ENCODE assay signal across 22 mouse cellular contexts in the genomic region with DNA sequence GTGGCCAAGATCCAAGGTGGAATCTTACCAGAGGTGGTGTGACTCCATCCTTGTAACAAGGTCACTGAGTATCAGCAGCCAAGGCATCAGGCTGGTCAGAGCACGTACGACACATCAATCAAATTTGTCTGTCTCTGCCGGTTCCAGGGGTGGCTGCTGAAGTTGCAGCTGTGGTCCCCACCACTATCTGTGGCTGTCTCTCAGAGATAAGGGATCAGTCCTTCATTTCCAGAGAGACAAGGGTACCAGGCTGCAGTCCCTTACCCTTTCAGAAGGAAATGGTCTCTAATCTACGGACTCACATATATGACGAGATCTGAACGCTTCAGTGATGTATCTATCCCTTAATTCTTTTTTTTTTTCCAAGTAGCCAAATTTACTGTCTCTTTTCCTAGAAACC.
A peak's percentile ranks its signal among the peaks of the same experiment; 100 is the strongest.
DNase-seq lines count a peak whose midpoint lies in the region; ATAC-seq and TF ChIP-seq lines count a peak whose summit lies in the region.
"Had no signal": no experiment of that assay in that cellular context is flagged by ENCODE, and none has a peak within 500 bp of the region (broad histone marks: within the 10 kb centered on the region; RNA-seq: fewer than 3 reads in every experiment).

No protein-coding gene starts in this region.

- no peak overlapping the region for H3K9ac ChIP-seq in midbrain, embryonic 11.5 days (ENCODE audit: low read length)
- no peak overlapping the region for H3K9ac ChIP-seq in midbrain, postnatal 0 days (replicated peaks; ENCODE audit: low read length, poor library complexity, severe bottlenecking)
- H3K9ac ChIP-seq: embryonic facial prominence, embryonic 13.5 days; embryonic facial prominence, embryonic 15.5 days; forebrain, embryonic 12.5 days had no signal

- no peak for TF ChIP-seq CTCF in midbrain, postnatal 0 days (IDR thresholded peaks at IDR 0.05)
- no peak for TF ChIP-seq CTCF in G1E (IDR thresholded peaks at IDR 0.05; ENCODE audit: low read depth, low read length)

- peak; percentile 61 for DNase-seq in midbrain, embryonic 11.5 days (ENCODE audit: low spot score, missing footprints)
- DNase-seq in midbrain, postnatal 0 days (ENCODE audit: low spot score): no peak
- peak; percentile 70 for DNase-seq in G1E (ENCODE audit: low spot score)
- DNase-seq in spleen, adult 18-20 months: no peak
- DNase-seq in lung, postnatal 10 days: no peak
- DNase-seq: adrenal gland, adult 2 months; adrenal gland, postnatal 10 days; adrenal gland, postnatal 25 days; cerebellum, adult 11 months; cerebellum, adult 18-20 months; cerebellum, adult 8-10 months; cerebellum, adult 9-11 months; cerebellum, postnatal 14 days; cerebellum, postnatal 36 days; embryo, embryonic 11 days had no signal

- no peaks in the 10 kb centered on the region for H3K36me3 ChIP-seq in midbrain, embryonic 11.5 days (ENCODE audit: control insufficient read depth, insufficient read depth, low read length)
- no peaks in the 10 kb centered on the region for H3K36me3 ChIP-seq in midbrain, postnatal 0 days (ENCODE audit: insufficient read depth, low read length)
- peaks cover 5% of the 10 kb centered on the region for H3K36me3 ChIP-seq in G1E (replicated peaks)
- H3K36me3 ChIP-seq: embryonic facial prominence, embryonic 13.5 days; embryonic facial prominence, embryonic 15.5 days; forebrain, embryonic 10.5 days; forebrain, embryonic 12.5 days had no signal

- ATAC-seq in midbrain, embryonic 11.5 days (ENCODE audit: low FRiP score): no peak
- ATAC-seq in midbrain, postnatal 0 days (ENCODE audit: low FRiP score): no peak
- ATAC-seq in G1E (ENCODE audit: extremely low read depth, insufficient number of reproducible peaks, low FRiP score, poor library complexity, severe bottlenecking): peak; percentile 88
- ATAC-seq: forebrain, embryonic 14.5 days; forebrain, embryonic 16.5 days had no signal

- H3K27ac ChIP-seq in midbrain, embryonic 11.5 days (ENCODE audit: low read depth, low read length): no peak overlapping the region
- no peak overlapping the region for H3K27ac ChIP-seq in midbrain, postnatal 0 days (ENCODE audit: low read depth, low read length)
- H3K27ac ChIP-seq: embryonic facial prominence, embryonic 13.5 days; embryonic facial prominence, embryonic 15.5 days; forebrain, embryonic 10.5 days; forebrain, embryonic 12.5 days had no signal

- no peaks in the 10 kb centered on the region for H3K27me3 ChIP-seq in midbrain, embryonic 11.5 days (ENCODE audit: control insufficient read depth, insufficient read depth, low read length)
- no peaks in the 10 kb centered on the region for H3K27me3 ChIP-seq in midbrain, postnatal 0 days (ENCODE audit: insufficient read depth, low read length)
- H3K27me3 ChIP-seq in G1E (ENCODE audit: insufficient read depth, low read length): no peaks in the 10 kb centered on the region
- H3K27me3 ChIP-seq: embryonic facial prominence, embryonic 13.5 days; embryonic facial prominence, embryonic 15.5 days; forebrain, embryonic 12.5 days had no signal

- H3K4me3 ChIP-seq in midbrain, embryonic 11.5 days (ENCODE audit: low read depth, low read length): no peak overlapping the region
- H3K4me3 ChIP-seq in midbrain, postnatal 0 days (ENCODE audit: low read depth, low read length): no peak overlapping the region
- H3K4me3 ChIP-seq in G1E (ENCODE audit: low read depth, low read length): peak overlapping the region; percentile 34; the same call in 1 of the 2 replicates
- H3K4me3 ChIP-seq: embryonic facial prominence, embryonic 13.5 days; embryonic facial prominence, embryonic 15.5 days; erythroblast, embryonic 14.5 days; forebrain, embryonic 10.5 days; forebrain, embryonic 12.5 days had no signal

- no peak overlapping the region for H3K4me2 ChIP-seq in midbrain, embryonic 11.5 days
- H3K4me2 ChIP-seq in midbrain, postnatal 0 days (ENCODE audit: low read depth, low read length, poor library complexity, severe bottlenecking): no peak overlapping the region
- H3K4me2 ChIP-seq: embryonic facial prominence, embryonic 13.5 days; embryonic facial prominence, embryonic 15.5 days; forebrain, embryonic 12.5 days had no signal

- peaks cover 6% of the 10 kb centered on the region; the same call in 1 of the 2 replicates for H3K4me1 ChIP-seq in midbrain, embryonic 11.5 days (ENCODE audit: control insufficient read depth, insufficient read depth, low read length)
- H3K4me1 ChIP-seq in midbrain, postnatal 0 days (ENCODE audit: insufficient read depth, low read length): no peaks in the 10 kb centered on the region
- peaks cover 66% of the 10 kb centered on the region for H3K4me1 ChIP-seq in G1E (ENCODE audit: insufficient read depth, low read depth, low read length)

- H3K9me3 ChIP-seq in midbrain, embryonic 11.5 days (ENCODE audit: control insufficient read depth, low read length): no peaks in the 10 kb centered on the region
- H3K9me3 ChIP-seq in midbrain, postnatal 0 days (ENCODE audit: low read length): no peaks in the 10 kb centered on the region
- no peaks in the 10 kb centered on the region for H3K9me3 ChIP-seq in G1E (replicated peaks)
- H3K9me3 ChIP-seq: embryonic facial prominence, embryonic 13.5 days; embryonic facial prominence, embryonic 15.5 days; forebrain, embryonic 10.5 days; forebrain, embryonic 12.5 days had no signal

- WGBS in midbrain, embryonic 11.5 days: 84% methylated on average over 6 of the region's 6 CpGs
- 89% methylated on average over 6 of the region's 6 CpGs for WGBS in midbrain, postnatal 0 days

Comparison
In these comparisons a context has a peak if more than half of its experiments do, and no peak if none do; other contexts are left out.
1. DNase-seq: peak in midbrain, embryonic 11.5 days (single experiment) and G1E (single experiment); none in midbrain, postnatal 0 days (single experiment), spleen, adult 18-20 months (0 of 2) and lung, postnatal 10 days (single experiment).